Comparison of ENCODE assay signal across 8 mouse cellular contexts in genomic region chr11:113132078-113133064, GRCm38 (mm10).
A peak's percentile ranks its signal among the peaks of the same experiment; 100 is the strongest.
DNase-seq lines count a peak whose midpoint lies in the region; ATAC-seq lines count a peak whose summit lies in the region.

No protein-coding gene starts in this region.

- H3K27ac ChIP-seq in kidney, embryonic 16.5 days (ENCODE audit: low read length), result no peak overlapping the region

- no peak overlapping the region for H3K4me2 ChIP-seq in kidney, embryonic 16.5 days (replicated peaks; ENCODE audit: low read depth, low read length)

- 73% methylated on average over 23 of the region's 23 CpGs for WGBS in kidney, embryonic 16.5 days

- ATAC-seq in kidney, embryonic 16.5 days (ENCODE audit: low FRiP score, low TSS enrichment), result 0 out of 2 replicates have a peak, but pooled peaks have one; percentile 39

- peaks cover 4% of the 10 kb centered on the region; the same call in 1 of the 2 replicates for H3K36me3 ChIP-seq in kidney, embryonic 16.5 days (ENCODE audit: insufficient read depth, low read length)

- no peak for DNase-seq in kidney, postnatal 14 days
- peak; percentile 49 to 59 for DNase-seq in cerebellum, postnatal 25 days
- peak; percentile 37 to 77 for DNase-seq in layer of hippocampus, adult 18-20 months (ENCODE audit: low spot score in 2 of 2)
- DNase-seq in lung, postnatal 14 days, result peak; percentile 48
- no peak for DNase-seq in ovary, postnatal 10 days (ENCODE audit: low spot score)
- DNase-seq in embryo, embryonic 10.5 days (ENCODE audit: low spot score), result no peak
- DNase-seq in urinary bladder, adult 2 months (ENCODE audit: low spot score), result no peak

- no peak overlapping the region for H3K4me3 ChIP-seq in kidney, embryonic 16.5 days (ENCODE audit: low read length)

- no peaks in the 10 kb centered on the region for H3K27me3 ChIP-seq in kidney, embryonic 16.5 days (ENCODE audit: insufficient read depth, low read length)

- H3K9ac ChIP-seq in kidney, embryonic 16.5 days (replicated peaks; ENCODE audit: low read length), result no peak overlapping the region

- peaks cover 3% of the 10 kb centered on the region; the same call in 1 of the 2 replicates for H3K4me1 ChIP-seq in kidney, embryonic 16.5 days (ENCODE audit: insufficient read depth, low read length)

- H3K9me3 ChIP-seq in kidney, embryonic 16.5 days (ENCODE audit: low read length), result peaks cover 5% of the 10 kb centered on the region; the same call in 1 of the 2 replicates

Comparison
In these comparisons a context has a peak if more than half of its experiments do, and no peak if none do; other contexts are left out.
1. DNase-seq: peak in cerebellum, postnatal 25 days (2 of 2), layer of hippocampus, adult 18-20 months (2 of 2) and lung, postnatal 14 days (single experiment); none in kidney, postnatal 14 days (single experiment), ovary, postnatal 10 days (single experiment), embryo, embryonic 10.5 days (single experiment) and urinary bladder, adult 2 months (single experiment).